Mouse (Mus musculus): Measurements from ENCODE around the gene Rnf181. TPM values are rescaled to one million over a fixed set of nuclear protein-coding genes. Genes with fewer than 3 reads are reported as not detected.
A peak's percentile ranks its signal among the peaks of the same experiment; 100 is the strongest.

Rnf181 gene
- polyA plus RNA-seq, 1 experiment from 2014 or later, result 116 TPM

DNA sequence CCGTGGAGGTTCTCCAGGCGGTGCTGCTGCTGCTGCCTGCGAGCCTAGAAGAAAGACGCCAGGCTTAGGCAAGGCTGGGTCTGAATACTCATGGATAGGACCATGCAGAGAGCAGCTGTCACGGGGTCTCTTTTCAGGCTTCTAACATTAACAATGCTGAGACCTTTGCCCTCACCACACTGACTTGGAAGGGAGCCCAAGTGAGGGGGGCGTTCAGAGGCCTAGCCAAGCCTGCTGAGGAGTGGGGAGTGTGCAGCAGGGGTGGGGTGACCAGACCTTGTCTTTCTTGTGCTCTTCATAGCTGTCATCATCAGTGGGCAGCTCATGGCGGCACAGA, 6.2 kb downstream of the Rnf181 start:
- Histone ChIP-seq H3K9me3 (ENCODE audit: low read depth, low read length) (no peaks in the 10 kb centered on the region), H3K4me3 (ENCODE audit: low read depth, low read length) (0 out of 2 replicates have a peak overlapping the region, but pooled peaks have one; percentile 1), H3K27me3 (ENCODE audit: insufficient read depth, low read length) (no peaks in the 10 kb centered on the region), H3K36me3 (ENCODE audit: insufficient read depth) (peaks cover 28% of the 10 kb centered on the region), H3K4me2 (peak overlapping the region; percentile 86), H3K27ac (ENCODE audit: low read depth) (peak overlapping the region; percentile 25; the same call in 1 of the 2 replicates), H3K9ac (no peak overlapping the region), H3K4me1 (ENCODE audit: insufficient read depth) (0 out of 2 replicates have a peak, but pooled peaks cover 4% of the 10 kb centered on the region)
- WGBS, result 45% methylated on average over 7 of the region's 7 CpGs
- TF ChIP-seq CTCF (IDR thresholded peaks at IDR 0.05; ENCODE audit: low read depth), result no peak
- DNase-seq (peak; percentile 76), ATAC-seq (ENCODE audit: insufficient read depth) (peak; percentile 3; the same call in 1 of the 2 replicates)

- no peak for ATAC-seq (ENCODE audit: insufficient read depth)
- peak overlapping the region; percentile 86 for H3K4me2 ChIP-seq
- TF ChIP-seq CTCF (IDR thresholded peaks at IDR 0.05; ENCODE audit: low read depth), result no peak
These were observed 6.7 kb downstream of the Rnf181 start for GRCm38 (mm10) chr6:72359891-72360598.

DNA sequence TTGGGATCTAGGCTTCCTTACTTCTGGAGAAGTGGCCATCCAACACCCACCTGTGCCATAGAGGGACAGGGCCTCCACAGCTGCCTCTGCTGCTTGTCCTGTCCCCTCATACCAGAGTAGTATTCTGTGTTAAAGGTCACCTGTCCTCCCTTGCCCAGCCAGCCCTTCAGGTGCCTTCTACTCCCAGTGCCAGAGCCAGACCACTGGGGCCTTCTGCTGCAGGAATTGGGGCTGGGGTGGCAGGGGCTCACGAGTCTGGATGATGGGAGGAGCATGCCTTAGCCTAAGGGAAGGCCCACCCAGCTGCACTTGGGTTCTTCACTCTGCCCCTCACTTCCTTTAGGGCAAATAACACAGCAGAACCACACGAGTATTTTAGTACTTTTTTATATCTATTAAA, 7.4 kb downstream of the Rnf181 start:
- Histone ChIP-seq H3K9ac (no peak overlapping the region), H3K4me2 (no peak overlapping the region), H3K36me3 (ENCODE audit: insufficient read depth) (peaks cover 28% of the 10 kb centered on the region), H3K9me3 (ENCODE audit: low read depth, low read length) (no peaks in the 10 kb centered on the region), H3K27me3 (ENCODE audit: insufficient read depth, low read length) (no peaks in the 10 kb centered on the region), H3K27ac (ENCODE audit: low read depth) (no peak overlapping the region), H3K4me1 (ENCODE audit: insufficient read depth) (0 out of 2 replicates have a peak, but pooled peaks cover 4% of the 10 kb centered on the region), H3K4me3 (ENCODE audit: low read depth, low read length) (no peak overlapping the region)
- no peak for DNase-seq
- ATAC-seq (ENCODE audit: insufficient read depth), result no peak
- no peak for TF ChIP-seq CTCF (IDR thresholded peaks at IDR 0.05; ENCODE audit: low read depth)
- WGBS, result 66% methylated on average over 2 of the region's 2 CpGs

More at GRCm38 (mm10) chr6:72359891-72360598, 6.7 kb downstream of the Rnf181 start:
- peak overlapping the region; percentile 25; the same call in 1 of the 2 replicates for H3K27ac ChIP-seq (ENCODE audit: low read depth)
- no peak overlapping the region for H3K9ac ChIP-seq
- no peaks in the 10 kb centered on the region for H3K27me3 ChIP-seq (ENCODE audit: insufficient read depth, low read length)
- H3K4me3 ChIP-seq (ENCODE audit: low read depth, low read length), result peak overlapping the region; percentile 1; the same call in 1 of the 2 replicates
- no peaks in the 10 kb centered on the region for H3K9me3 ChIP-seq (ENCODE audit: low read depth, low read length)
- WGBS, result 58% methylated on average over 11 of the region's 11 CpGs
- peaks cover 28% of the 10 kb centered on the region for H3K36me3 ChIP-seq (ENCODE audit: insufficient read depth)
- H3K4me1 ChIP-seq (ENCODE audit: insufficient read depth), result 0 out of 2 replicates have a peak, but pooled peaks cover 4% of the 10 kb centered on the region
- no peak for DNase-seq

- H3K27ac ChIP-seq (ENCODE audit: low read depth), result no peak overlapping the region
- no peak overlapping the region for H3K4me3 ChIP-seq (ENCODE audit: low read depth, low read length)
- no peaks in the 10 kb centered on the region for H3K9me3 ChIP-seq (ENCODE audit: low read depth, low read length)
- WGBS, result 89% methylated on average over 10 of the region's 10 CpGs
- DNase-seq, result no peak
- peaks cover 28% of the 10 kb centered on the region for H3K36me3 ChIP-seq (ENCODE audit: insufficient read depth)
- 0 out of 2 replicates have a peak, but pooled peaks cover 4% of the 10 kb centered on the region for H3K4me1 ChIP-seq (ENCODE audit: insufficient read depth)
- TF ChIP-seq CTCF (IDR thresholded peaks at IDR 0.05; ENCODE audit: low read depth), result no peak
- no peak overlapping the region for H3K4me2 ChIP-seq
- no peak overlapping the region for H3K9ac ChIP-seq
- no peaks in the 10 kb centered on the region for H3K27me3 ChIP-seq (ENCODE audit: insufficient read depth, low read length)
- no peak for ATAC-seq (ENCODE audit: insufficient read depth)
These were observed 8.5 kb downstream of the Rnf181 start for GRCm38 (mm10) chr6:72358086-72358764.

DNA sequence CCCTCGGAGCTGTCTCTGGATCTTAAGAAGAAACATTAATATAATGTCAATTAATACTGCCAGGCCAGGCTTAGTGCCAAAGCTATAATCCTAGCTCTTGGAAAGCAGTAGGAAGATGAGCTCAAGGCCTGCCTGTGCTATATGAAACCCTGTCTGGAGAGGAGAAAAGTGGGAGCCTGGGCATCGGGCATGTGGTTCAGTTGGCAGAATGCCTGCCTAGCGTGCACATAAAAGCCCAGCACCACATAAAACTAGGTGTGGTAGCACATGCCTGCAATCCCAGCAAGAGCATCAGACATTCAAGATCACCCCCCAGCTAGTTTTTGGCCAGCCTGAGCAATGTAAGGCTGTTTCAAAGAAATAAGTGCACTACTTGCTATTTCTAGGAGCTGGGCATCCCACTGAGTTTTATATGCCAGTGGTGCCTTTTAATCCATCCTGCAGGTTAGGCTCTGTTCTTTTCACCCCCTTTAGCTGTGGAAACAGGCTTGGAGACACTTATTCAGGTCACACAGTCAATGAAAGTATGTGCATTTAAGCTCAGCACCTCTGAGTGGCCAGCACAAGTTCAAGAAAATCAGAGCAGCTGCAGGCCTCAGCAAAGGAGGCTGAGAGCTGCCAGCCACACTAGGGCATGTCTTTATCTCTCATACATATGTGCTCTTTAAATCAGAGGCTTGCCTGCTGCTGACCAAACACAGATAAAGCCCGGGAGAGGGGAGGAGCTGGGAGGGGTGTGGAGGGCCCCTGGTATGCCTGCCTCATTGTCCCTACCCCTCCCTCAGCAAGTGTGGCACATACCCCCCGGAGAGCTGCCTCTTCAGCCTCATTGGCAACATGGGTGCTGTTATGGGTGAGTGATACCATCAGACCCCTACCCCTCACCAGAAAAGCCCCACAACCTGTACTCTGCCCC, 9.3 kb downstream of the Rnf181 start:
- Histone ChIP-seq H3K9ac (no peak overlapping the region), H3K4me2 (no peak overlapping the region), H3K4me1 (ENCODE audit: insufficient read depth) (peaks cover 8% of the 10 kb centered on the region; the same call in 1 of the 2 replicates), H3K27me3 (ENCODE audit: insufficient read depth, low read length) (no peaks in the 10 kb centered on the region), H3K36me3 (ENCODE audit: insufficient read depth) (peaks cover 28% of the 10 kb centered on the region), H3K9me3 (ENCODE audit: low read depth, low read length) (no peaks in the 10 kb centered on the region), H3K4me3 (ENCODE audit: low read depth, low read length) (no peak overlapping the region), H3K27ac (ENCODE audit: low read depth) (no peak overlapping the region)
- 56% methylated on average over 5 of the region's 5 CpGs for WGBS
- ATAC-seq (ENCODE audit: insufficient read depth) (no peak), DNase-seq (no peak)
- no peak for TF ChIP-seq CTCF (IDR thresholded peaks at IDR 0.05; ENCODE audit: low read depth)

GRCm38 (mm10) chr6:72356001-72356532, 10.7 kb downstream of the Rnf181 start:
- ATAC-seq (ENCODE audit: insufficient read depth), result no peak
- DNase-seq, result no peak

More at GRCm38 (mm10) chr6:72356001-72356532, 10.7 kb downstream of the Rnf181 start:
- Histone ChIP-seq H3K27me3 (ENCODE audit: insufficient read depth, low read length) (no peaks in the 10 kb centered on the region), H3K27ac (ENCODE audit: low read depth) (no peak overlapping the region), H3K4me1 (ENCODE audit: insufficient read depth) (peaks cover 6% of the 10 kb centered on the region; the same call in 1 of the 2 replicates), H3K9me3 (ENCODE audit: low read depth, low read length) (no peaks in the 10 kb centered on the region), H3K4me2 (peak overlapping the region; percentile 95), H3K4me3 (ENCODE audit: low read depth, low read length) (peak overlapping the region; percentile 61), H3K9ac (peak overlapping the region; percentile 60), H3K36me3 (ENCODE audit: insufficient read depth) (peaks cover 31% of the 10 kb centered on the region)
- WGBS, result 29% methylated on average over 8 of the region's 8 CpGs
- TF ChIP-seq CTCF (IDR thresholded peaks at IDR 0.05; ENCODE audit: low read depth), result no peak
